Comparison of ENCODE assay signal across 8 mouse cellular contexts in genomic region chr12:77568286-77568685, GRCm38 (mm10).
A peak's percentile ranks its signal among the peaks of the same experiment; 100 is the strongest.
DNase-seq lines count a peak whose midpoint lies in the region; ATAC-seq and TF ChIP-seq lines count a peak whose summit lies in the region.

No protein-coding gene starts in this region.

- H3K4me1 ChIP-seq in heart, embryonic 12.5 days (replicated peaks): no peaks in the 10 kb centered on the region
- no peaks in the 10 kb centered on the region for H3K4me1 ChIP-seq in kidney, postnatal 0 days (replicated peaks; ENCODE audit: insufficient read depth, low read length)

- peak; percentile 79 for TF ChIP-seq CTCF in Patski (IDR thresholded peaks at IDR 0.05)
- peak; percentile 77 for TF ChIP-seq CTCF in kidney, postnatal 0 days (IDR thresholded peaks at IDR 0.05; ENCODE audit: low read depth)

- H3K9ac ChIP-seq in heart, embryonic 12.5 days: no peak overlapping the region
- no peak overlapping the region for H3K9ac ChIP-seq in kidney, postnatal 0 days (ENCODE audit: low read depth, low read length)

- in situ Hi-C loops in Patski (cut with MboI; ENCODE audit: low pct_unique_long_range_greater_than_20kb): loop anchor here (5.0 to 10.0 kb wide), 2 partner anchors 326 to 413 kb away; no protein-coding TSS in a partner anchor

- CTCF ChIA-PET in Patski (lab: Charles Lee): interaction anchor here (0.7 to 1.9 kb wide), 5 partner anchors 12 to 568 kb away, joined by 3 to 6 read pairs (median 4); no protein-coding TSS in a partner anchor

- ATAC-seq in heart, embryonic 12.5 days (ENCODE audit: insufficient number of reproducible peaks, low FRiP score): no peak
- ATAC-seq in Patski: no peak
- no peak; the same call in 1 of the 2 replicates for ATAC-seq in kidney, postnatal 0 days (replicated peaks; ENCODE audit: low FRiP score, low read depth)

- 4% methylated on average over 3 of the region's 3 CpGs for WGBS in heart, embryonic 12.5 days
- 3% methylated on average over 3 of the region's 3 CpGs for WGBS in kidney, postnatal 0 days

- no peak overlapping the region for H3K4me3 ChIP-seq in heart, embryonic 12.5 days
- no peak overlapping the region for H3K4me3 ChIP-seq in kidney, postnatal 0 days (replicated peaks; ENCODE audit: low read depth, low read length)

- no peaks in the 10 kb centered on the region for H3K9me3 ChIP-seq in heart, embryonic 12.5 days (replicated peaks)
- H3K9me3 ChIP-seq in kidney, postnatal 0 days (replicated peaks; ENCODE audit: low read length): no peaks in the 10 kb centered on the region

- POLR2A ChIA-PET in Patski (lab: Charles Lee): no interaction called here

- H3K27me3 ChIP-seq in heart, embryonic 12.5 days (replicated peaks): peaks cover 54% of the 10 kb centered on the region
- peaks cover 22% of the 10 kb centered on the region for H3K27me3 ChIP-seq in Patski
- H3K27me3 ChIP-seq in kidney, postnatal 0 days (ENCODE audit: insufficient read depth, low read length): no peaks in the 10 kb centered on the region

- no peak overlapping the region for H3K4me2 ChIP-seq in heart, embryonic 12.5 days
- no peak overlapping the region for H3K4me2 ChIP-seq in kidney, postnatal 0 days (ENCODE audit: low read length)

- DNase-seq in heart, adult 8-10 months (ENCODE audit: low spot score): peak; percentile 6
- DNase-seq in Patski (ENCODE audit: low read depth, low spot score): no peak
- peak; percentile 77 to 81 for DNase-seq in cerebellum, postnatal 14 days
- DNase-seq in frontal cortex, postnatal 36 days (ENCODE audit: low spot score in 2 of 2): peak; percentile 22 to 53
- peak; percentile 82 for DNase-seq in kidney, postnatal 0 days (ENCODE audit: low spot score)
- peak; percentile 53 for DNase-seq in lung, postnatal 10 days
- peak; percentile 39 for DNase-seq in right cerebral cortex, postnatal 14 days

- no peak overlapping the region for H3K27ac ChIP-seq in heart, embryonic 12.5 days (ENCODE audit: poor library complexity, severe bottlenecking)
- no peak overlapping the region for H3K27ac ChIP-seq in kidney, postnatal 0 days

- no peaks in the 10 kb centered on the region for H3K36me3 ChIP-seq in heart, embryonic 12.5 days
- H3K36me3 ChIP-seq in kidney, postnatal 0 days (ENCODE audit: insufficient read depth, low read length): no peaks in the 10 kb centered on the region
